Mouse (Mus musculus): ENCODE measurements around the gene Cuedc1. TPM values are rescaled to one million over a fixed set of nuclear protein-coding genes. Genes with fewer than 3 reads are reported as not detected.
A peak's percentile ranks its signal among the peaks of the same experiment; 100 is the strongest.

Gene Cuedc1
- polyA plus RNA-seq, 1 experiment from 2014 or later, result 49.0 TPM

DNA sequence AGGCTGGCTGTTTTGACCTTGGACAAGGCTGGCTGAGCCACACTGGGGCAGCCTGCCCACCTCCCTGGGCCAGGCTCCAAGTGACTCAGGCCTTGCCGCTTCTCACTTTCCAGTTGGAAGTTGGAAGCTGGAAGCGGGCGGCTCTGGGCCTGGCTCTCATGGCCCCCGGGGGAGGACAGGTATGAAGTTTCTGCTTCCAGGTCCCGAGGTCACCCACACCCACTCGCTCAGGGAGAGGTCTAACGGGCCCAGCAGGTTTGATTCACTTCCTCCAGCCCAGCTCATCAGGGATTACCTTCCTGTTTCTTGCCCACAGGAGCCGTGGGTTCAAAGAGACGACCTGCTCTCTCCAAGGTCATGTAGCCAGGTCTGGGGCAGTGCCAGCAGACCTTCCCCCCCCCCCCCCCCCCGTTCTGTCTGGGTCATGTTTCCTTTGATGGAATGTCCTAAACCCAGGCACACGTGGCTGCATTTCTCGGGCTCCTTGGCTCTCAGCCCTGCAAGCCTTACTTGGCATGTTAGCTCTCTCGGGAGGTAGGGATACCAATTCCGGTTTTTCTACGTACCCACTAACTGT is 67.0 kb downstream of the Cuedc1 start:
- no peak for ATAC-seq (ENCODE audit: low FRiP score)
- peak overlapping the region; percentile 45; the same call in 1 of the 2 replicates for H3K27ac ChIP-seq (replicated peaks)

DNA sequence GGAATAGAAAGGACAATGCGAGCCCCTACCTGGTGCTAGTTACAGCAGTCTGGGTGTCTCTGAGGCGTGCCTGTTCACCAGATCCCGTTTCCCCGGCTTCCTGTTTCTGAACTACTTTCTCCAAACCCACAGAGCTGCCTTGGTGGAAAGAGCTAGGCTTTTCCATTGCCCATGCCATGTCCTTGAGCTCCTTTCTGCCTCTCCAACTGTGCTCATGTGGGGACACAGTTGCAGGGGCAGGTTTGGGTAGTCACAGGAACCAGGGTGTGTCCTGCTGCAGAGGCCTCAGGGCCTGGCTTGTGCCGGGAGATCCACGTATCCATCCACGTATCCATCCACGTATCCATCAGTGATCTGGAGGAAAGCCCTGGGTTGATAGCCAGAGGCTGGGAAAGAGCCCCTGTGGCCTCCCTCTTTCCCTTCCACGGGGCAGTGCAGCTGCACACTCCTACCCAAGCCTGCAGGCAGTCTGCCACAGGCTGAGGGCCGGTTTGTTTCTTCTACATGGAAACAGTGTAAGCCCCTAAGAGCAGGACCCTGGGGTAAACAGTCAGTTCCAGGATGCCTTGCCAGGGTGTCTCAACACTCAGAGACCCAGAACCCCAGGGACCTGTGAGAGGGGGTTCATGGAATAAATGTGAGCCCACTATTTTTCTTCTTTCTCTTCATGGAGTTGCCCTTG is 68.0 kb downstream of the Cuedc1 start:
- Histone ChIP-seq H3K27ac (replicated peaks) (peak overlapping the region; percentile 54), H3K9ac (replicated peaks) (no peak overlapping the region), H3K4me2 (no peak overlapping the region), H3K36me3 (peaks cover 3% of the 10 kb centered on the region; the same call in 1 of the 2 replicates), H3K27me3 (replicated peaks) (no peaks in the 10 kb centered on the region), H3K9me3 (replicated peaks) (no peaks in the 10 kb centered on the region), H3K4me3 (replicated peaks) (no peak overlapping the region), H3K4me1 (peaks cover 42% of the 10 kb centered on the region)
- 66% methylated on average over 10 of the region's 10 CpGs for WGBS
- no peak for ATAC-seq (ENCODE audit: low FRiP score)

More for the DNA sequence above, 67.0 kb downstream of the Cuedc1 start:
- no peak overlapping the region for H3K4me3 ChIP-seq (replicated peaks)
- no peaks in the 10 kb centered on the region for H3K9me3 ChIP-seq (replicated peaks)
- peaks cover 50% of the 10 kb centered on the region for H3K4me1 ChIP-seq
- 56% methylated on average over 15 of the region's 15 CpGs for WGBS
- no peak overlapping the region for H3K4me2 ChIP-seq
- no peak overlapping the region for H3K9ac ChIP-seq (replicated peaks)
- H3K27me3 ChIP-seq (replicated peaks), result no peaks in the 10 kb centered on the region
- peaks cover 1% of the 10 kb centered on the region; the same call in 1 of the 2 replicates for H3K36me3 ChIP-seq

DNA sequence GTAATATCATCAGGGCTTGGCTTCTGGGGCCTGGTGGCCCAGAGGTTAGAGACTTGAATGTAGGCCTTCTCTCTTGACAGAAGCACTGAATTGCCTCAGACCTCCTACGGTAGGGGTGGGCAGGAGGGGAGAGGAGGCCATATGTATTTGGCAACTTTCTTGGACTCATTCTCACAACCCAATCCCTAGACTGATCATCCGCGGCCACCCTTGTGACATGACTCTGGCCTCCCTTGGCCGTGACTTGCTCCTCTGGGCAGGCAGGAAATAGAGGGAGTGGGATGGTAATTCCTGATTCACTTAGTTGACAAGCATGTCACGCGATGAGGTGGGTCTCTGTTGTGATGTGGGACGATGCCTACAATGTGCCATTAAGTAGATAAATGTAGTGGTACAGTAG is 68.6 kb downstream of the Cuedc1 start:
- Histone ChIP-seq H3K27ac (replicated peaks) (peak overlapping the region; percentile 54), H3K9me3 (replicated peaks) (no peaks in the 10 kb centered on the region), H3K36me3 (peaks cover 3% of the 10 kb centered on the region; the same call in 1 of the 2 replicates), H3K4me2 (no peak overlapping the region), H3K4me1 (peaks cover 37% of the 10 kb centered on the region), H3K4me3 (replicated peaks) (no peak overlapping the region), H3K9ac (replicated peaks) (no peak overlapping the region), H3K27me3 (replicated peaks) (no peaks in the 10 kb centered on the region)
- no peak for ATAC-seq (ENCODE audit: low FRiP score)
- 89% methylated on average over 7 of the region's 7 CpGs for WGBS

DNA sequence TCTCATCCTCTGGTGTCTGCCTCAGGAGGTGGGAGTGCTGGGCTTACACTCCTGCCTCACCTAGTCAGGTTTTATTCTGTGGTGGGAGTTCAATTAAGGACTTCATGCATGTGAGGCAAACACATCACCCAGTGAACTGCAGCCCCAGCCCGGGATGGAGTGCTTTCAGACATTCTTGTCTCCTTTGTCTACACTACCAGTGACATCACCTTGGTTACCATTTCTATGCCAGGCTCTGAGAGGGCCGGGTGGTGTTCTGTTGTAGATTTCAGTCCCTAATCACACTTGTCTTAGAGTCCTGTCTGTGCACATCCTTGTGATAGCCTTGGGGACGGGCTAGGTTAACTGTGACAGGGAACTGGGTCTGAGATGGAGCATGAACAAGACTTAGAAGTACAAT is 70.8 kb downstream of the Cuedc1 start:
- no peak for ATAC-seq (ENCODE audit: low FRiP score)
- H3K4me1 ChIP-seq, result peaks cover 49% of the 10 kb centered on the region
- no peak overlapping the region for H3K9ac ChIP-seq (replicated peaks)
- whole genome bisulfite sequencing, result 24% methylated on average over 3 of the region's 3 CpGs
- no peaks in the 10 kb centered on the region for H3K27me3 ChIP-seq (replicated peaks)
- H3K4me2 ChIP-seq, result no peak overlapping the region
- peaks cover 3% of the 10 kb centered on the region; the same call in 1 of the 2 replicates for H3K36me3 ChIP-seq
- H3K27ac ChIP-seq (replicated peaks), result no peak overlapping the region
- H3K9me3 ChIP-seq (replicated peaks), result no peaks in the 10 kb centered on the region
- H3K4me3 ChIP-seq (replicated peaks), result no peak overlapping the region

DNA sequence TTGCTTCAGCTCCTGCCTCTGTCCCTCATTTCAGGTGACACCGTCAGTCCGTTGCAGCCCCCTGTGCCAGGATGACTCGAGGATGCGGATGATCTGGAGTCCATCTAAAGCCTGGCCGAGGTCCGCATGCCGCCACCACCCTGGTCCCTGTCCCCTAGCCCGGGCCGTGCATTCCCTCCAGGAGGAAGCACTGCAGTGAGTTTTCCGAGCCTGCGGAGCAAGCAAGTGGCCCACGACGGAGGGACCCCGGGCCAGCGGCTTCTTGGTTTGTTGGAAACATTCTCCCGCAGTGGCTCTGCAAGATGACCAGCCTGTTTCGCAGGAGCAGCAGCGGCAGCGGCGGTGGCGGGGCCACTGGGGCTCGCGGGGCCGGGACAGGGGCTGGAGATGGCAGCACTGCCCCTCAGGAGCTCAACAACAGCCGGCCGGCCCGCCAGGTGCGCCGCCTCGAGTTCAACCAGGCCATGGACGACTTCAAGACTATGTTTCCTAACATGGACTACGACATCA is 71.7 kb downstream of the Cuedc1 start:
- no peak overlapping the region for H3K27ac ChIP-seq (replicated peaks)

DNA sequence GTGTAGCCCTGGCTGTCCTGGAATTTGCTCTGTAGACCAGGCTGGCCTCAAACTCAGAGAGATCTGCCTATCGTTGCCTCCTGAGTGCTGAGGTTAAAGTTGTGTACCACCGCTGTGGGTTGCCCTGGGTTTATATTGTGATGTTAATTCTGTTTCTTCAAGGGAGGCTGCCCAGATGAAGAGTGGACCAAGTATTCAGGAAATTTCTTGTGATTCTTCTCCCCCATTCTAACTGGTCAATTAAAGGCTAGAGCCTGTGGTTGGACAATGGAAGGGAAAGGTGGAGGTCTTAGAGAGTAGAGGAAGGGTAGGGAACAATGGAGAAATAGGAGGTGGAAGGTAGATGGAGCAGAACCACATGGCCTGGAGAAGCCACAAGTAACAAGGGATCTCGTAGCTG is 72.7 kb downstream of the Cuedc1 start:
- Histone ChIP-seq H3K9ac (replicated peaks) (no peak overlapping the region), H3K4me3 (replicated peaks) (no peak overlapping the region), H3K9me3 (replicated peaks) (no peaks in the 10 kb centered on the region), H3K36me3 (peaks cover 3% of the 10 kb centered on the region; the same call in 1 of the 2 replicates), H3K27me3 (replicated peaks) (no peaks in the 10 kb centered on the region), H3K4me2 (no peak overlapping the region), H3K27ac (replicated peaks) (no peak overlapping the region), H3K4me1 (peaks cover 42% of the 10 kb centered on the region)
- no peak for ATAC-seq (ENCODE audit: low FRiP score)
- 47% methylated on average over 3 of the region's 3 CpGs for WGBS

More for the DNA sequence above, 71.7 kb downstream of the Cuedc1 start:
- no peak overlapping the region for H3K4me3 ChIP-seq (replicated peaks)
- H3K9me3 ChIP-seq (replicated peaks), result no peaks in the 10 kb centered on the region
- 30% methylated on average over 32 of the region's 32 CpGs for WGBS
- no peak for ATAC-seq (ENCODE audit: low FRiP score)
- H3K4me2 ChIP-seq, result no peak overlapping the region
- peaks cover 3% of the 10 kb centered on the region; the same call in 1 of the 2 replicates for H3K36me3 ChIP-seq
- no peak overlapping the region for H3K9ac ChIP-seq (replicated peaks)
- H3K27me3 ChIP-seq (replicated peaks), result no peaks in the 10 kb centered on the region
- H3K4me1 ChIP-seq, result peaks cover 49% of the 10 kb centered on the region

DNA sequence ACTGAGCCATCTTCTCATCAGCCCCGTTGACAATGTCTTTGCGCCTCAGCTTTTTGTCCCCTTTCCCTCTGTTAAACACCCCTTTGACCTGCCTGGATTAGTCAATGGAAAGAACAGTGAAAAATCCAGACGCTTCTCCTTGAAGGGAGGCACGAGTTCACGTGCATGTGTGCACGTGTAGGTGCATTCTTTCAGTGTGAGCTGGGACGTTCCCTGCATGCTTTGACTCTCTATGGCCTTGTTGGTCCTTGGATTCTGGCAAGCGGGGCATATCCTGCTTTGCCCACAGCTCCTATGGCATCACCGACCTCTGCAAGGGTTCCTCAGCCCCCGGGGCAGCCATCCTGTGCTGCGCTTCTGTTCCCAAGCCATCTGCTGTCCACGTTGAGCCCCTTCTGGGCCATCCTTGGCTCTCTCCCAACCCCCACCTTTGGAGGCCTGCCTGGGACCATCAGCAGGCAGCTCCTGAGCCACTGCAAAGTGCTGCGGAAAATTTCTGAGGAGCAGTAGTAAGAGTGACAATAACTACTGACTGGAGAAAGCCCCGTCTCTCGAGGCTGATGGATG is 74.1 kb downstream of the Cuedc1 start:
- H3K4me2 ChIP-seq, result no peak overlapping the region
- no peak overlapping the region for H3K4me3 ChIP-seq (replicated peaks)
- H3K27me3 ChIP-seq (replicated peaks), result no peaks in the 10 kb centered on the region
- peak overlapping the region; percentile 71; the same call in 1 of the 2 replicates for H3K27ac ChIP-seq (replicated peaks)
- no peaks in the 10 kb centered on the region for H3K9me3 ChIP-seq (replicated peaks)
- H3K9ac ChIP-seq (replicated peaks), result no peak overlapping the region
- peaks cover 4% of the 10 kb centered on the region; the same call in 1 of the 2 replicates for H3K36me3 ChIP-seq
- 58% methylated on average over 15 of the region's 15 CpGs for WGBS
- H3K4me1 ChIP-seq, result peaks cover 32% of the 10 kb centered on the region
- ATAC-seq (ENCODE audit: low FRiP score), result no peak

DNA sequence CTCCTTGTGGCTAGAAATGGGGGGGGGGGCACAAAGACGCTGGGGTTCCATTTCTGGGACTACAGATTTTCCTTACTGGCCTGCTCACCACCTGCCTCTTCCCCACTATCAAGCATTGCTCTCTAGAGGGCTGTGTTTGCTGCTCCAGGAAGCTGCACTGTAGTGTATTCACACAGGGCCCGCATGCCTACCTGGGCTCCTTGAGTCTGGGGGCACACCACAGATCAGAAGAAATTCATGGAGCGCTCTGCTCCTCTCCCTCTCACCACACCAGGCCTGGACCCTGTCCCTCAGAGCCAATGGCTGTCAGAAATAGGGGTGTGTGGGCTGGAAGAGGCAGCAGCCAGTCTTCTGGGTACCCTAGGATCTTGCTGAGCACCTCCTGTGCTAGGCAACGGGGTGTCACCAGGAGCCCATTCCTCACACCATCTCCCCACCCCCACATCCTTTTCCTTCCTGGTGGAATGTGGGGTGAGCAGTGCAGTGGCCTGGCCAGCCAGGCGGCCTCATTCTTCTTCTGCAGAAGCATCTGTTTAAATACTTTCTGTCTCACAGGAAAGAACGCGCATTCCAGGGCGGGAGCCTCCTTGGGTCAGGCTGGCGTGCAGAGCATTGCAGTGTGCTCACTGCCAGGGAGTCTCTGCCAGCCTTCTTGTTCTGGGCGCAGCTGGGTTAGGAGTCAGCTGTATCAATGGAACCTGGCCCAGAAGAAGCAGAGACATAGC is 74.9 kb downstream of the Cuedc1 start:
- ATAC-seq (ENCODE audit: low FRiP score), result peak; percentile 19; the same call in 1 of the 2 replicates
- Histone ChIP-seq H3K27ac (replicated peaks) (peak overlapping the region; percentile 71), H3K9me3 (replicated peaks) (no peaks in the 10 kb centered on the region), H3K9ac (replicated peaks) (no peak overlapping the region), H3K4me1 (peaks cover 32% of the 10 kb centered on the region), H3K36me3 (peaks cover 11% of the 10 kb centered on the region; the same call in 1 of the 2 replicates), H3K4me3 (replicated peaks) (no peak overlapping the region), H3K4me2 (no peak overlapping the region), H3K27me3 (replicated peaks) (no peaks in the 10 kb centered on the region)
- 21% methylated on average over 10 of the region's 10 CpGs for WGBS

DNA sequence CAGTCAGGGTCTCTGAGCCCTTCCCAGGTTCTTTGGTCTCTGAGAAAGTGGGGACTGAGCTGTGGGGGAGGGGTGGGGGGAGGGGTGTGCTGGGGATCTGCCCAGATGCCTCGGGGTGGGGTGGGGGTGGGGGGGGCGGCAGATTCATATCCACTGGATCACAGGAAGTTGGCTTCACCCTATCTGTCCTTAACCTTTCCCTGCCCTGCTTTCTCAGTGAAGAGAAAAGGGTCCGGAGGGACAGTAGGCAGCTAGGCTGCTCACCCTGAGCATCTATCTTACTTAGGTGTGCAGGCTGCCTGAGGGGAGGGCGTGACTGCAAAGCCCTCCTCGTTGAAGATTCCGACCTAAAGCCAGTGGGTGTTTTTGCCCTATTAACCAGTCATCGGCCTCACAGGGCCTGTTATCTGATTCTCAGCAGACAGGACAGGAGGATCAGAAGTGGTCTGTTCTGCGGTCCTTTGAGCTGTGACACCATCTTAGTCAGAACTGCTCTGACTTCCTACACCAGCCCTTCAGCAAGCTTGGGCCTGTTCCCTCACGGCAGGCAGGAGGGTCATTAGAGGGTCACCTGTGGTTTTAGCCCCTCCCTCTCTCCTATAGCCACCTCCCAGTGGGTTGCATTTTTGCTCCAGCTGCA is 75.6 kb downstream of the Cuedc1 start:
- ATAC-seq (ENCODE audit: low FRiP score), result no peak
- Histone ChIP-seq H3K36me3 (peaks cover 18% of the 10 kb centered on the region; the same call in 1 of the 2 replicates), H3K4me3 (replicated peaks) (no peak overlapping the region), H3K9me3 (replicated peaks) (no peaks in the 10 kb centered on the region), H3K9ac (replicated peaks) (no peak overlapping the region), H3K4me1 (peaks cover 32% of the 10 kb centered on the region), H3K27me3 (replicated peaks) (no peaks in the 10 kb centered on the region), H3K27ac (replicated peaks) (peak overlapping the region; percentile 71; the same call in 1 of the 2 replicates), H3K4me2 (no peak overlapping the region)
- WGBS, result 31% methylated on average over 8 of the region's 9 CpGs

DNA sequence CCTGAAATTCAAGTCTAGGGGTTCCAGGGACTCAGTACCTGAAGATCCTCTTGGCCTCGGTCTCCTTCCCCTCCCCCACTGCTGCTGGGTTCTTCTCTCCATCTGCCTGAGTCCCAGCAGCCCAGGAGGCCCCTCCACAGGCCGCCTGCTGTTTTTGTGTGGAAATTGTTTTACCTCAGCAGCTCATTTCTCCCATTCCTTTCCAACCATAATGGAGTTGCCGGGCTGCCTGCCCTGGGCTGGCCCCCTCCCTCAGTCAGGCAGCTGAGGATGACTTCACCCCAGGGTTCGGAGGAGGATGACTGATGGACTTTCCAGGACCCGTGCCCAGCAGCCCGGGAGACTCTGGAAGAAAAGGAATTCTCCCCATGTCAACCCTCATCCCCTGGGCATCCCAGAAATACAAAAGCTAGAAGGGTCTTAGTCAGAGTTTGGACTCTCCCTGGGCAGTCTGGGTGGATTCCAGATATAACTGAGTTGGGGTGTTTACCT is 82.7 kb downstream of the Cuedc1 start:
- peak overlapping the region; percentile 11 for H3K4me2 ChIP-seq

More for the DNA sequence above, 82.7 kb downstream of the Cuedc1 start:
- Histone ChIP-seq H3K4me1 (peaks cover 24% of the 10 kb centered on the region), H3K4me3 (replicated peaks) (no peak overlapping the region), H3K9me3 (replicated peaks) (no peaks in the 10 kb centered on the region), H3K27ac (replicated peaks) (peak overlapping the region; percentile 79), H3K36me3 (peaks cover 41% of the 10 kb centered on the region), H3K27me3 (replicated peaks) (no peaks in the 10 kb centered on the region), H3K9ac (replicated peaks) (no peak overlapping the region)
- peak; percentile 73 for ATAC-seq (ENCODE audit: low FRiP score)
- WGBS, result 1% methylated on average over 6 of the region's 6 CpGs
